Mouse (Mus musculus): ENCODE data around the gene Synpo2. TPM values are rescaled to one million over a fixed set of nuclear protein-coding genes. Genes with fewer than 3 reads are reported as not detected.
A peak's percentile ranks its signal among the peaks of the same experiment; 100 is the strongest.

The Synpo2 gene
- total RNA-seq (2014; rRNA removed) (0.54 and 1.6 TPM in 2 replicates), polyA plus RNA-seq (2015; fragmentation: Nextera tagmentation; extraction: Ambion mirVana) (1.0 and 2.5 TPM in 2 replicates)

DNA sequence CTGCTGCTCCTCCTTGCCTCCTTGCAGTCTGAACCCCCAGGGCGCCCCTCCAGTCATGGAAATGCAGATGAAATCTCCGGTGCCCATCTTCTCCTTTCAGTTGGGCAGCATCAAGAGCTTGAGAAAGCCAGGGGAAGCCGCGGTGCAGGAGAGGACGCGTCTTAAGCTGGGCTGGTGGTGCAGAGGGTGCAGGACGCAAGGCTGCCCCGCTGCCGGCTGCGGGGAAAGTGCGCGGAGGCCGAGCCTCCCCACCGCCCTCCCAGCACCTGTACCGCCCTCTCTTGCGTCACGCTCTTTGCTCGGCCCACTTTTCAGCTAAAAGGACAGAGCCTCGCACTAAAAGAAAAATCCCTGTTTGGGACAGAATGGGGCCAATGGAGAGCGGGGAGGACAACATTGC is at the start of gene Synpo2:
Gene Synpo2 (minus strand): TSS at position 229 of the 400 bp plus-strand sequence.
- H3K4me1 ChIP-seq (ENCODE audit: insufficient read depth), result no peaks in the 10 kb centered on the region
- no peaks in the 10 kb centered on the region for H3K27me3 ChIP-seq (ENCODE audit: insufficient read depth, low read length)
- WGBS, result 4% methylated on average over 20 of the region's 20 CpGs
- H3K27ac ChIP-seq (ENCODE audit: low read depth, low read length), result no peak within 1 kb of the TSS
- peak; percentile 75 for ATAC-seq
- H3K9ac ChIP-seq, result peak within 1 kb of the TSS; percentile 46
- DNase-seq, result peak; percentile 22
- TF ChIP-seq CTCF (IDR thresholded peaks at IDR 0.05; ENCODE audit: low read depth), result no peak
- H3K4me2 ChIP-seq (ENCODE audit: low read depth), result peak within 1 kb of the TSS; percentile 89
- no peaks in the 10 kb centered on the region for H3K36me3 ChIP-seq (ENCODE audit: insufficient read depth)
- no peaks in the 10 kb centered on the region for H3K9me3 ChIP-seq (ENCODE audit: low read length)
- H3K4me3 ChIP-seq (ENCODE audit: low read depth, low read length), result peak within 1 kb of the TSS; percentile 48

DNA sequence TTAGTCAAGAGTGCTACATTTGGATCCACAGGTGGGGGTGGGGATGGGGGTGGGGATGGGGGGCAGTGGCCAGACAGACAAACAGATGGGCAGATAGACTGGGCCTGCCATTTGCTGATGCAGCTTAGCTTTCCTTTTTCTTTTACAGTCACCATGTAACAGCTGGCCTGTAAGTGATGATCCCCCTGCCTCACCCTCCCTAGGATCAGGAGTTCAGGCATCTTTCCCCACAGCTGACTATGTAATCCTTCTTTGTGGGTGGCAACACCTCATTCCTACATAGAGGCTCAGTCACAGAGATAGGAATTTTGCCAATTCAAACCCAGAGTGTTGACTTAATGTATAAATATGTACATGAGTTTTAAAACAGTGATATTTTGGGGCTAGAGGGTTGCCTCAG is 49.7 kb upstream of the Synpo2 start:
- no peak for TF ChIP-seq CTCF (IDR thresholded peaks at IDR 0.05; ENCODE audit: low read depth)
- Histone ChIP-seq H3K36me3 (ENCODE audit: insufficient read depth) (peaks cover 2% of the 10 kb centered on the region; the same call in 1 of the 2 replicates), H3K27ac (ENCODE audit: low read depth, low read length) (no peak overlapping the region), H3K4me1 (ENCODE audit: insufficient read depth) (no peaks in the 10 kb centered on the region), H3K9me3 (ENCODE audit: low read length) (no peaks in the 10 kb centered on the region), H3K4me2 (ENCODE audit: low read depth) (no peak overlapping the region), H3K4me3 (ENCODE audit: low read depth, low read length) (no peak overlapping the region), H3K9ac (no peak overlapping the region), H3K27me3 (ENCODE audit: insufficient read depth, low read length) (no peaks in the 10 kb centered on the region)
- DNase-seq, result no peak
- no peak for ATAC-seq

DNA sequence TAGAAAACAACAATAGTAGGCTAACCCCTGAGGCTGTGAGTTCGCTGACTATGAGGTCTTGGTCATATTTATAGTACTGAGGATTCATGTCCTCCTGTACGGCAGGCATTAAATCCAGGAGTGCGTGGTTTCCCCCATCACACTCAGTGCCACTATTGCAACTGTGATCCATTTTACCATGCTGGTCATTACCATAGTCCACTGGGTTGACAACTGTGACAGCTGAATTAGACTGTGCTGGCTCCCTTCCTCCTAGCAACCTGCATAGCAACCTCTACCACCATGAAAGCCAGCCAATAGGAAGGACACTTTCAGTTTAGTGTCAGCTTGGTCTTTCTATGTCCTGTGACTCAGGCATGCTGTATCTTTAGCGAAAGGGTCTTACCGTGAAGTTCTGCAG is 48.3 kb upstream of the Synpo2 start:
- Histone ChIP-seq H3K4me2 (ENCODE audit: low read depth) (no peak overlapping the region), H3K36me3 (ENCODE audit: insufficient read depth) (peaks cover 6% of the 10 kb centered on the region; the same call in 1 of the 2 replicates), H3K27me3 (ENCODE audit: insufficient read depth, low read length) (no peaks in the 10 kb centered on the region), H3K4me1 (ENCODE audit: insufficient read depth) (no peaks in the 10 kb centered on the region), H3K9ac (no peak overlapping the region), H3K4me3 (ENCODE audit: low read depth, low read length) (no peak overlapping the region), H3K27ac (ENCODE audit: low read depth, low read length) (no peak overlapping the region), H3K9me3 (ENCODE audit: low read length) (no peaks in the 10 kb centered on the region)
- DNase-seq (no peak), ATAC-seq (no peak)
- 96% methylated on average over 5 of the region's 5 CpGs for WGBS
- no peak for TF ChIP-seq CTCF (IDR thresholded peaks at IDR 0.05; ENCODE audit: low read depth)

DNA sequence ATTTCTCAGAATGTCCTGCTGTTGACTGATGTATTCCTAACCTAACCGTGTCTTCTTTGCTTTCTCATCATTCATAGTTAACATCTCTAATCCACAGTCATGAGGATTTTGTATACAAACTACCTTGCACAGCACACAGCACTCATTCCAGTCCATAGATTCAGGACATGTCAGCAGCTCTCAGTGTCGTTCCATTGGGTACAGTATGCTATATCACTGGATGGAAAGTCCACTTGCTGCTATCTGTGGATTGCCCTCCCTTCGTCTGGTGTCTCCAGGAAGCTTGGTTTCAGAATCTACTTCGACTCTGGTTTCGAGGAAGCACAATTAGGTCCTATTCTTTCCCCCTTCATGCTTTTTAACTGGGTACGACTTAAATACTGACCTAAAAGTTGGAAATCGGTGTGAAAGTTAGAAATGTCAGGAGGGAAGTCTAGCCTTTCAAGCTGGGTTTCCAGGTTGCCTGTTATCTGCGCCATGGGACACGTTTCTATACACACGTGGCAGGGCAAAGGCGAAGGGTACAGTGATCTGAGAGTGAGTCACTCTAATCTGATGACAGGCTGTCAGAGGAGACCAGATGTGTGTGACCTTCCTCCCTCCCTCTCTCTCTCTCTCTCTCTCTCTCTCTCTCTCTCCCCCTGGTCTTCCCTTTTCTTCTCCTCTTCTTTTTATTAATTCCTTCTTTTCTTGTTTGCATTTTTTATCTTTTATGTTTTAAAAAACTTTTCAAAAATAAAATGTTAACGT is 47.1 kb upstream of the Synpo2 start:
- Histone ChIP-seq H3K27me3 (ENCODE audit: insufficient read depth, low read length) (no peaks in the 10 kb centered on the region), H3K27ac (ENCODE audit: low read depth, low read length) (no peak overlapping the region), H3K4me3 (ENCODE audit: low read depth, low read length) (no peak overlapping the region), H3K9ac (no peak overlapping the region), H3K9me3 (ENCODE audit: low read length) (no peaks in the 10 kb centered on the region), H3K36me3 (ENCODE audit: insufficient read depth) (peaks cover 6% of the 10 kb centered on the region; the same call in 1 of the 2 replicates), H3K4me2 (ENCODE audit: low read depth) (no peak overlapping the region), H3K4me1 (ENCODE audit: insufficient read depth) (no peaks in the 10 kb centered on the region)
- ATAC-seq (no peak), DNase-seq (no peak)
- 91% methylated on average over 12 of the region's 12 CpGs for WGBS
- no peak for TF ChIP-seq CTCF (IDR thresholded peaks at IDR 0.05; ENCODE audit: low read depth)

DNA sequence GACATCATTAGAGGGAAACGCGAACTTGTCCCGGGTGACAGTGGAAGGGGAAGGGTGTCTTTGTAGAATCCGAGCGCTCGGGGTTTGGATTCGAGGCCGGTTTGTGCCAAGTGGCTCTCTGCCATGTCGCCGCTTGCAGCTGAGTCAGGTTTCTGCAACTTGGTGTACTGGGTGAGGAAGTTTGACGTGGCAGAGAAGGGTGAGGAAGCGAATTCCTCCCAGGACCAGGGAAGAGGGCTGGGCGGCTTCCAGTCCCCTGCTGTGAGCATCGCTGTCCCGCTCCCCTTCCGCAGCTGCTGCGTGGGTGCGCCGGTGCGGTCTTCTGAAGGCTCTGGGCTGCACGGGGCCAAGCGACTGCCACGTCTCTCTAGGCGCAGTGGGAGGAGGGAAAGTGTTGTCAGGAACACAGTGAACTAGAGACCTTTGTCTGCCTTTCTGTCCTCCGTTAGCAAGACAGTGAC is 31.8 kb upstream of the Synpo2 start:
- Histone ChIP-seq H3K9ac (peak overlapping the region; percentile 61), H3K27me3 (ENCODE audit: insufficient read depth, low read length) (no peaks in the 10 kb centered on the region), H3K4me3 (ENCODE audit: low read depth, low read length) (peak overlapping the region; percentile 76), H3K4me2 (ENCODE audit: low read depth) (peak overlapping the region; percentile 88), H3K36me3 (ENCODE audit: insufficient read depth) (0 out of 2 replicates have a peak, but pooled peaks cover 5% of the 10 kb centered on the region), H3K4me1 (ENCODE audit: insufficient read depth) (no peaks in the 10 kb centered on the region), H3K27ac (ENCODE audit: low read depth, low read length) (0 out of 2 replicates have a peak overlapping the region, but pooled peaks have one; percentile 45), H3K9me3 (ENCODE audit: low read length) (no peaks in the 10 kb centered on the region)
- DNase-seq (no peak), ATAC-seq (peak; percentile 47)
- WGBS, result 2% methylated on average over 25 of the region's 25 CpGs
- no peak for TF ChIP-seq CTCF (IDR thresholded peaks at IDR 0.05; ENCODE audit: low read depth)

DNA sequence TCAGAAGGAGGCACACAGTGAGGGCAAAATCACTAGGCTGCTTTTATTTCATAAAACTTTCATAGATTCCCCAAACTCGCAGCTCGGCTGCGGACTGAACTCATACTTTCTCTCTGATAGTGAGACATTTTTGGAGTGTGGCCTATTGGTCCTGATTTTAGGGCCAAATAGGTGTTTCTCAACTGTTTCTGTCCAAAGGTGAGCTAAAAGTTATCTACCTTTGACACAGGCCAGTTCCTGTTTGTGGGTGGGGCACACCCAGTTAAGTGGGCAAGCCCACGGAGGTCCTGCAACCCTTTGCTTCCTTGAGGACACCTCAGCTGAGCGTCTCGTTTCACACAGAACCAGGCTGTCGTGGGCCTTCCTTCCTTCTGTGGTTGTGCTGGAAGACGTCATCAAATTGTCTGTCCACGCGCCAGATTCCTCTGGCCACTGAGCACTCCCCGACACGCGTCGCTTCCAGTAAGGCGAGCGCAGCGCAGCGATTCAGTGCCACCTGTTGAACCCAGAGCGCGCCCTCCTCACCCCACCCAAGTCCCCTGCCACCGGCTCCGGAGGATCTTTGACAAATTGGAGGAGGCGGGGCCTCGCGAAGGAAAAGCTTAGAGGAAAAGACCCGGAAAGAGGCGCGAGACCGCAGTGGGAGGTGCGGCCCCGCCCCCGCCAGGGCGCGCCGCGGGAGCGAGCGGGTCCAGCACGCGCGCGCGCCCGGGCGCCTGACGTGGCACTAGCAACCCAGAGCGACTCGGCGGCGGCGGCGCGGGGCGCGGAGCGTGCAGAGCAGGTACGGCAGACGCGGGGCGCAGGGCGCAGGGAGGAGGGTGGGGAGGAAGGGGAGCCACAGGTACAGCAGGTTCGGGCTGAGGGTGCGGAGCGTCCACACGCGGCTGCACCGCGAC is 31.1 kb upstream of the Synpo2 start, which contains the start of gene Sec24d:
Gene Sec24d (plus strand): TSS at position 703 of the 899 bp plus-strand sequence.
- ATAC-seq, result peak; percentile 95
- DNase-seq, result peak; percentile 90
- WGBS, result 3% methylated on average over 68 of the region's 68 CpGs
- Histone ChIP-seq H3K9ac (peak within 1 kb of the TSS; percentile 61), H3K4me2 (ENCODE audit: low read depth) (peak within 1 kb of the TSS; percentile 88), H3K4me3 (ENCODE audit: low read depth, low read length) (peak within 1 kb of the TSS; percentile 76), H3K27me3 (ENCODE audit: insufficient read depth, low read length) (no peaks in the 10 kb centered on the region), H3K36me3 (ENCODE audit: insufficient read depth) (0 out of 2 replicates have a peak, but pooled peaks cover 5% of the 10 kb centered on the region), H3K9me3 (ENCODE audit: low read length) (no peaks in the 10 kb centered on the region), H3K27ac (ENCODE audit: low read depth, low read length) (0 out of 2 replicates have a peak within 1 kb of the TSS, but pooled peaks have one; percentile 45), H3K4me1 (ENCODE audit: insufficient read depth) (no peaks in the 10 kb centered on the region)
- TF ChIP-seq CTCF (IDR thresholded peaks at IDR 0.05; ENCODE audit: low read depth), result no peak
